Mouse (Mus musculus): ENCODE results near the gene Trim61.
"Not testable (repeated sequence)": the region's sequence is repeated elsewhere in the genome, so short reads cannot be mapped to it uniquely, and the experiment has no call there.

Trim61 gene

DNA sequence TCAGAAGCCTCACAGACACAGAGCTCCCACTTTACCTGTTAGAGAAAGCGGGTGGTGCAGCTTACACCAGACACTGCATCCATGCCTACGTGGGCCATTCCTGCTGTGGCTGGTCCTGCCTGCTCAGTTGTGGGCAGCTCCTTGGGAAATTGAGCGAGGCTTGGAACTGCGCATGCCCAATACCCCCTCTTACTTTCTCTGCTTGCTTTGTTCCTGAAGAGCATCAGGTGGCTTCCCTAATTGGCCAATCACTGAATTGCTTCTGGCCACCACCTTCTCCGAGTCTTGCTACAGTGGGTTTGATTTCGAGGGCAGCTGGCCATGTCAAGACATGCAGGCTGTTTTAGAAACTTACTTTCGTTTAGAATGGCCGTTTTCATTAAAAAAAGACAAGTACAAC, at the start of gene Trim61, which contains the start of gene Trim60:
Gene Trim61 (minus strand): TSS at position 101 of the 400 bp plus-strand sequence.
Gene Trim60 (minus strand): TSS at position 162 of the 400 bp plus-strand sequence.
- DNase-seq (ENCODE audit: low spot score) = no peak

DNA sequence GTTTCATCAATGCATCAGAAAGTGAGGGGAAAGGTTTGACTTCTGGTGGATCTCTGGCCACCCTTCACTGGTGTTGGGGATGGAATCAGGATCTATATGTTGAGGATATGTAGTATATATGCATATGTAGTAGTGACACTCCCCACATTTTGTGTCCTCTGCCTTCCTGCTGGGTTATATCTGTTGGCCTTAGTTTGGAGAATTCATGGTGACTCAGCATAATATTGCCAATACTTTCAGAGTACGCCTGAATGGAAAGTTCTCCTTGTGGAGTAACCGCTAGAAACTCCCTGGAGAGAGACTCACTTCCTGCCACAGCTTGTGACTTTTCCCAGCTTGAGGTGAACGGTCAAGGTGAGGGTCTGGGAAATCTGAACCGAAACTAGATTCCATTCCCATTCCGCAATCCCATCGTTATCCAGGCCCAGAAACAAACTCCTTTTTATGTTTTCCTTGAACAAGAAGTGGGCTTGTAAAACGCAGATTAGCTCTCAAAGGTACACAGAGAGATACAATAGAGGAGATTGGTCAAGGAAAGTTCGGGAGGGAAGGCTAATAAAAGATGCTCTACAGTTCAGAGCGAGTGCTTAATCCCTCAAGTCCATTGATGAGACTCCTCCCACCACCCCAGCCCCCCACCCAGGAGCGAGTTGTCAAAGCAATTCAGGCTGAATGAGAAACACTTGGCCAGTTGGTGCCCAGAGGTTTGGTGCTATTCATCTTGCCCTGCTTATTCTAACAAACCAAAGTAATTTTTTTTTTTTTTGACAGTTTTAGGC, 49.6 kb upstream of the Trim61 start:
- DNase-seq (ENCODE audit: low spot score) = no peak

DNA sequence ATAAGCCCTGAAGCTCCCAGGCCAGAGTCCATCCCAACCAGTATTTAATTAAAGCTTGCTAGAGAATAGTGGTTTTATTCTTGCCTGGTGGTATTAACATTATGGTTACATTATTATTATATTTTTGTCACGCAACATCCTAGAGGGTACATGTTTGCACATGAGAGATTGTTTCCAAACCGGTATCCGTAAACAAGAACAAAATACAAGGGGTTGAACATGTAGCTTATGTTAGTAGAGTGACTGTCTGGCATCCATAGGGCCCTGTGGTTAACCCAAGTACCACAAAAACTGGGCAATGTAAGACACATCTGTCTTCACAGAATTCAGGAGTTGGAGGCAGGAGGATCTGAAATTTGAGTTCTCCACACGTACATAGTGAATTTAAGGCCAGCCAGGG, 48.7 kb upstream of the Trim61 start:
- DNase-seq (ENCODE audit: low spot score) = no peak

DNA sequence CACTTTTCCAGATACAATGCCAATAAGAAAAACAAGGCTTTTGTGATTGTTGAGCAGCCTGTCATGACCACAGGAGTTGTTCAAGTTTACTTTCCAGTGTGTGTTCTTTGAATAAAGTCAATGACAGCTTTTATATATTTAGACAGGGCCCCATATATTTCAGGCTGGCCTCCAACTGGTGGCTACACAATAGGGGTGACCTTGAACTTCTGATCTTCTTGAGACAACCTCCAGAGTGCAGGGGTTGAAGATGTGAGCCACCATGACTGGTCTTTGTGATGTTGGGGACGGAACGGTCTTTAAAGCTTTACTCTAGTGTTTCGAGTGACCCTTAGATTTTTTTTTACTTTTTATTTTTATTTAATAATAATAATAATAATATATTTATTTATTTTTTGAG, 47.3 kb upstream of the Trim61 start:
- DNase-seq (ENCODE audit: low spot score) = no peak

DNA sequence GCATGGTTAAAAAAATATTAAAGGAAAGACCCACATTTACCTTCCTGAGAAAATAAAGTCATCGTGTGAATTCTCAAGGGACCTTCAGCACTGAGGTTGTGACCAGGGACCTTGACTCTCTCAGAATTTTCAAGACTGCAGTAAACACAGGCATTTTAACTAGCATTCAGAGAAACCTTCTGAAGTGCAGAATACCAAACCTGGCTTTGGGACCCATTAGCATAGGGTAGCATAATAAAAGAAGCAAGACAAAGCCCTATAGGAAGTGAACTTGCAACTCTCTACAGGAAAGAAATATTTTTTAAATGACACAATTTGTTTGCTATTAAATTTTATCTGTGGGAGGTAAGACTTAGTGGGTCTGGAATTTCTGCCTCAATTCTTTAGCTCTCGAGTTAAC, 45.7 kb upstream of the Trim61 start:
- DNase-seq (ENCODE audit: low spot score) = no peak

DNA sequence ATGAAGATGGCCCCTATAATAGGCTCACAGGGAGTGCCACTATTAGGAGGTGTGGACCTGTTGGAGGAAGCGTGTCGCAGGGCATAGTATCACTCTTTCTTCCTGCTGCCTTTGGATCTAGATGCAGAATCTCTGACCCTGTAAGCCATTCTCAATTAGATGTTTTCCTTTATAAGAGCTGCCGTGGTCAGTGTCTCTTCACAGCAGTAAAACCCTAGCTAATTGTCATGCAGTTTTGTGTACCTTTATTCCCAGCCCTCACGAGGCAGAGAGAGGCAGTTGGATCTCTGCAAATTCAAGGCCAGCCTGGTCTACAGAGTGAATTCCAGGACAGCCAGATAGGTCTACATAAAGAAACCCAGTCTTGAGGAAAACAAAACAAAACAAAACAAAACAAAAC, 43.9 kb upstream of the Trim61 start:
- no peak for DNase-seq (ENCODE audit: low spot score)

DNA sequence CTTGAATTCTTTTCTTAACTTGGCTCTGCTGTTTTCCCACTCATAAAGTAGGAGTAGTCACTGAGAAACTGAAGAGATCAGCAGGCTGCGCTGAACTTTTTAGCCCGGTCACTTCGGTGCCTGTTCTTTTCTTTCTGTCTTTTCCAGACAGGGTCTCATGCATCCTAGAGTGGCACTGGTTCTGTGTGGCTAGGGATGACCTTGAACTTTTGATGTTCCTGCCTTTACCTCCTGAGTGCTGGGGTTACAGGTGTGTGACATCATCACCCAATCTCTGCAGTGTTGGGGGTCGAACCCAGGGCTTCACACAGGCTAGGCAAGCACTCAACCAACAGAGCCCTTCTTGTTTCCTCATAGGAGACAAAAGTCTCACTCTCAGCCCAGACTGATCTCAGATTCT, 38.4 kb upstream of the Trim61 start:
- DNase-seq (ENCODE audit: low spot score) = no peak

DNA sequence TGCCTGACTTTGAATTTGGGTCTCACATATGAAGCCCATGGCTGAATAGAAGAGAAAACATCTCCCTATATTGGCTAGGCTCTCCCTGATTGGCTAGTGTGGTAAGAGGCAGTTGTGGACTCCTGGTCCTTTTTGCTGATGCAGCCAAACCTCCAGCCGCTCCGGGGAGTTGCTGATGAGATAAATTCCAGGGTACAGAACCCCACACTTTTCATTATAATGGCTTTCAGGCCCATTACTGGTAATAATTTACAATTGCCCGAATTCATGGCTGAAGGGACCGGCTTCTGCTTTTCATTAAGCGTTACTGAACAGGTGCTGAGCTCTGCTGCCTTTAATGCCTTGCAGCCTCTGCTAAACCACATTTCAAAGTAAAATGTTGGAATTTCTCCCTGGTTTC, 35.6 kb upstream of the Trim61 start:
- DNase-seq (ENCODE audit: low spot score) = no peak

DNA sequence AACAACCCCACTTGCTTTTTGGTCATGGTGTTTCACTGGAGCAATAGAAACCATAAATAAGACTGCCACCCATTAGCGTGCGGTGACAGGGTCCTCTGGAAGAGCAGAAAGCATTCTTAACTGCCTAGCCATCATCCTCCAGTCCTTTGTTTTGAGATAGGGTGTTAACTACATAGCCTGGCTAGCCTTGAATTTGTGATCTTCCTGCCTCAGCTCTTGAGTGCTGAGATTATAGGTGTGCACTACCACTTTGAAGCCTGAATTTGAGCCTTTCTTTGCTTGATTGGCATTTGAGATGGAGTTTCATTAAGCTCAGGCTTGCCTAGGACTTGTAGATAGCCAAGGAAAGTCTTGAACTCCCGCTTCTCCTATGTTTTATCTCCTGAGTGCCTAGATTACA, 35.2 kb upstream of the Trim61 start:
- DNase-seq (ENCODE audit: low spot score) = no peak

DNA sequence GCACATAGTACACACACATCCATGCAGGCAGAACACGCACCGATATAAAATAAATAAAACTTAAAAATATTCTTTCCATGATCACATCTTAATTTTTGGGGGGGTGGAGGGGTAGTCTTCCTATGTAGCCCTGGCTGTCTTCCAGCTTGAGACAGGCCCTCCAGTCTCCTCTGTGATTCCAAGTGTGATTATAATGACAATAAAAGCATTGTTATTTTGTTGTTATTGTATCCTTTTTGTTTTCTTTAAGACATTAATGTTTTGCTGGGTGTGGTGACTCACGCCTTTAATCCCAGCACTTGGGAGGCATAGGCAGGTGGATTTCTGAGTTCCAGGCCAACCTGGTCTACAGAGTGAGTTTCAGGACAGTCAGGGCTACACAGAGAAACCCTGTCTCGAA, 29.5 kb upstream of the Trim61 start:
- DNase-seq (ENCODE audit: low spot score) = no peak

DNA sequence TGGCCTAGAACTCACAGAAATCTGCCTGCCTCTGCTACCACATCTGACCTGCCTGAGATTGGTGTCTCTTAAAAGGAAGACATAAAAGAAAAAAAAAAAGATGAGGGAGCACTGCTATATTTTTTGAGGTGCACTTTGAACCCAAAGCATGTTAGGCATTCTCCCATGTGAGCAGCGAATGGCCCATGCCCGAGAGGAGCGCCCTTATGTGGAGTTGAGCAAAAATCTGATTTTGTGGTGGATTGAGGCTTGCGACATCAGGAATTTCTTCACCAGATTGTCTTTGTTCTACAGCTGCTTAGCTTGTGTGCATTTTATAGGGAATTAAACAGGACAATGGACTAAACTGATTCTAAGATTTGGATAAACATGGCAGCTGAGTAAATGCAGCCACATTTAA, 28.9 kb upstream of the Trim61 start:
- peak; percentile 5 for DNase-seq (ENCODE audit: low spot score)

DNA sequence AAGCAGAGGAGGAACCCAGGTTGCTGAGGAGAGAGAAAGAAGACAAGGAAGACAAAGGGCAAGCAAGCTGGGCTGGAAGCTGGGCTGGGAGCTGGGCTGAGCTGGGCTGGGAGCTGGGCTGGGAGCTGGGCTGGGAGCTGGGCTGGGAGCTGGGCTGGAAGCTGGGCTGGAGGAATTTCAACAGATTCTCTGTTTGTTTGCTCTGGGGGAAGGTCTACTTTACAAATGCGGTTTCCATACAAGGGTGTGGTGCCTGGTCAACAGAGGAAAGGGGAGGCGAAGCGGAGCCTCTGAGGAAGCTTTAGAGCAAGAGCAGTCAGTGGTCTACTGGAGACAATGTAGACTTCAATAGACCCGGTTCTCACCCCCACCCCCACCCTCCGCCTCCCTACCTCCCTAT, 28.2 kb upstream of the Trim61 start:
- no peak for DNase-seq (ENCODE audit: low spot score)

DNA sequence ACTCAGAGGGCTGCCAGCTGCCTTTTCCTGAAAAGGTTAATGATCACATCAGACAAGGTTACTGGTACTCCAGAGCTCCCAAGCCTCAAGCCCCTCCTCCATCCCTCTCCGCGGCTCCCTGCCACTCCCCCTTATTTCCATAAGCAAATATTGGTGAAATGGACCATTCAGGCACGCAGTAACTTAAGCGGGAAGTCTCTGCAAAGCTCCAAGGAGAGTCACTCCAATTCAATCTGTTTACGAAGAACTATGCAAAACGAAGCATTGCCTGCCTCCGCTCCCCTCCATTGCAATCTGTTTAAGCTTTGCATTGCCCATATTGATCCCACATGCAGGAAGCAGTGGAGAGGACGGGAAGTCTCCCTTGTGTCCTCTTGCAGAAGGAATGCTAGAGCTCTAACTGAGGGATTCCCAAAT, 18.8 kb upstream of the Trim61 start, which contains the start of gene Apela:
Gene Apela (minus strand): TSS at position 220 of the 417 bp plus-strand sequence.
- DNase-seq (ENCODE audit: low spot score) = no peak

DNA sequence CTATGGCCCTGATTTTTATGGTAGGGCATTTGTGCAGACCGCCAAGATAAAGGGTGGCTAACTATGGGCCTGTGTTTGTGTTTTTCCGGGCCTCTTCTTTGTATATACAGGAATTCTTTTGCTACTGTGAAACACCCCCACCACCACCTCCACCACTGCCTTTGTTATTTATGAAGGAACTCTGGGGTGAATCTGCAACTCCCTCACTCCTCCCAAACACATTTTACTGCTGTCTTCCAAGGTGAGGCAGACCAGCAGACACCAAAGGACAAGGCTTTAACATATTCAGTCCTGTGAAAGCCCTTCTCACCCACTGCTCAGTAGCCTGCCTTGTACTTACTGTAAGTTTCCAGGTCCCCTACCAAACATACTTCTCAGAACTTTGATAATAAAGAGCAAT, 15.8 kb upstream of the Trim61 start:
- DNase-seq (ENCODE audit: low spot score) = no peak

DNA sequence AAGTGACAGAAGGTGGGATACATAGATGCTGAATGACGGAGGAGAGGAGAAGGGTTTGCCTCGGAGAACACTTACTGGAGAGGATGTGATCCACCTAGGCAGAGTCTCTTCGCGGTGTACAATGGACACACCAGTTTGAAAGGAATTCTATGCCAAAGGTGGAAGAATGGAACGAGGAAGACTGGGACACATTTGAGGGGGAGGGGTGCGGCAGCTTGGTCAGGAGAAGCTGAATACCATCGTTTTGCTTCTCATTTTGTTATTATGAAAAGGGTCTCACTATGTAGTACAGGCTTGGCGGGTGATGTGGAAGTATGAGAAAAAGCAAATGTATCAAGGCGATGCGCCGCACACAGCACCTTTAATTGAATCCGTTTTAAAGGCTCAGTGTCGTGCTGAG, 14.7 kb upstream of the Trim61 start:
- DNase-seq (ENCODE audit: low spot score) = no peak

DNA sequence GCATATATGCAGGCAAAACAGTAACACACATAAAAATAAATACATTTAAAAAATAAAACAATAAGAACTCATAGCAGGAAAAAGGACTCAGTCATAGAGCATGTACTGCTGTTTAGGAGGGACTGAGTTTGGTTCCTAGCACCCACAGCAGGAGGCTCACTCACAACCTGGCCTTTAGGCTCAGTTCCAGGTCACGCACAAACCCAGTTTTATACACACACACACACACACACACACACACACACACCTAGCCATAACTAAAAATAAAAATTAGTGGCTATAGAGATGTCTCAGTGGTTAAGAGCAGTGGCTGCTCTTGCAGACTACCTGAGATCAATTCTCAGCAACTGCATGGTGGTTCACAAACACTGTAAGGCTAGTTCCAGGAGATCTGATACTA, 13.8 kb upstream of the Trim61 start:
- DNase-seq (ENCODE audit: low spot score) = no peak

DNA sequence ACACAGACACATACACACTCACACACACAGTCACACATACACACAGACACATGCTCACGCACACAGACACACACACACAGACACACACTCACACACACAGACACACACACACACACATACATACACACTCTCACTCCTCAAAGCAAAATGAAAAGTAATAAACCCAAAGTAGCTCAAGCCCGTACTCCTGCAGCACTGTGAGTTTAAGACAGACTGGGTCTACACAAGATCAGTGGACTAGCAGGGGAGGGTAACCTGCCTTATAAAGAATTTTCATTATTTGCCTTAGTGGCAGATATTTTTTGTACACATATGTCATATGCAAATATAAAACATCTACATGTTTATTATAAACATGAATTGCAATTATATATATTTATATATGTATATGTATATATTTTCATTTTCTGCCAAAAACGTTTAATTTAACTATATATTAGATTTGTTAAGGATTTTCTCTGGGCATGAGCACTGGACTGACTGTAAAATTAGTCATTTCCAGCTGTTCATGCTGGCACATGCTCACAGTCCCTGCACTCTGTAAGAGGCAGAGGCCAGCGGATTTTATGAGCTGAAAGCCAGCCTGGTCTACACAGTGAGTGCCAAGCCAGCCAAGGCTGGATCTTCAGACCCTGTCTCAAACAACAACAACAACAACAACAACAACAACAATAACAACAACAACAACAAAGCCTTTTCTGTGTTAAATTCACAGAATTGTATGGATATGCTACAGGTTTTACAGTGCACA, 12.6 kb upstream of the Trim61 start:
- no peak for DNase-seq (ENCODE audit: low spot score)

DNA sequence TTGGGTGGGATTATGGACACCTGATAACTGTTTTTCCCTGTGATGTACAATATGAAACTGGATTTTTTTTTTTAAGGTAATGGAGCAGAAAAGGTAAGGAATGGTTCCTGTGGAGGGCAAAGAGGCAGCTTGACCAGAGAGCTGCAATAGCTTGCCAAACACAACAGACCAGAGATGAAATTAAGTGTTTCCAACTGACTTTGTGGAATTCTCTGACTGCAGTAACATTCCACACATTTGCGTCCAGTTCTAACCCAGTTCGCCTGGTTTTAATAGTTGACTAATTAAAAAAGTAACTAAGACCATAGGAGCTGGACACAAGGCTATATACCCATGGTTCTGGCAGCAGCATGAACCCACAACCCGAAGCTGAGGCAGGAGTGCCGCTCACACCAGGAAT, 11.5 kb upstream of the Trim61 start:
- no peak for DNase-seq (ENCODE audit: low spot score)

DNA sequence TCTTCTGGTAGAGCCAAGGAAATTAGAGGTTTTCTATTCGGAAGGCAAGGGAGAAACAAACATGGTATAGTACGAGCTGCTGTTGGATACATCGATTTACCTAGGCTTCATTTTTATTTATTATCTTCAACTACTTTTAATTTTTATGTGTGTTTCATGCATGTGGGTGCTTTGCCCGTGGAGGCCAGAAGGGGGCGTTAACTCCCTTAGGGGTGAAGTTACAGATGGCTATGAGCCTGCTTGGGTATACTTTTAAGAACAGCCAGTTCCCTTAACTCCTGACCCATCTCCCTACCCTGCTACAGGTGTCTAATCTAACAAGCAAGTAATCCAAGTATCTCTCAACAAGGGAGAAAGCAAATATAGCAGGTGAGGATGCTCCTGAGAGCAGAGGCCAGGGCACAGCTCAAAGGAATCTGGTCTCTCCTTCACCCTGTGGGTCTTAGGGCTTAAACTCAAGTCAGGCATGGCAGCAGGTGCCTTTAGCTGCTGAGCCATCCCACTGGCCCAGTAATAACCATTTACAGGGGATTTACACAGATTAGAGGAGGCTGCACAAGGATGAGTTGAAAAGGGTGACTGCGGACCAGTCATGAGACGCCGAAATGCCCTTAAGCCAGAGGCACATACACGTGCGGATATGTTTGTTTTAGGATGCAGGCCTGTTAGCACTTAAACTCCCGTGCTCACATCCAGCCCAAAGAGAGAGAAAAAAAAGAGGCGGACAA, 10.8 kb upstream of the Trim61 start:
- no peak for DNase-seq (ENCODE audit: low spot score)

DNA sequence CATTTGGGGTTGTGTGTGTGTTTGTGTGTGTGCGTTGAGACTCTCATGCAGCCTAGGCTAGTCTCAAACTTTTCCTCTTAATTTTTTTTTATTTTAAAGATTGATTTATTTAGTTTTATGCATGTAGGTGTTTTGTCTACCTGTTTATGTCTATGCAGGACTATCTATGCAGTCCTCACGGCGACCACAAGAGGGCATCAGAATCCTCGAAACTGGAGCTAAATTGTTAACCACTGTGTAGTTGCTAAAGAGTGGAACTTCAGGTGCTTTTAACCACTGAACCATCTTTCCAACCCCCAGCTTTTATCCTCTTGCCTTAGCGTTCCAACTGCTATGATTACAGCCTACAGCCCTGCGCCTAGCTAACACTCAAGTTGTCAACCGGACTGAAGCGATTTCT, 4.2 kb upstream of the Trim61 start:
- peak; percentile 30 for DNase-seq (ENCODE audit: low spot score)

DNA sequence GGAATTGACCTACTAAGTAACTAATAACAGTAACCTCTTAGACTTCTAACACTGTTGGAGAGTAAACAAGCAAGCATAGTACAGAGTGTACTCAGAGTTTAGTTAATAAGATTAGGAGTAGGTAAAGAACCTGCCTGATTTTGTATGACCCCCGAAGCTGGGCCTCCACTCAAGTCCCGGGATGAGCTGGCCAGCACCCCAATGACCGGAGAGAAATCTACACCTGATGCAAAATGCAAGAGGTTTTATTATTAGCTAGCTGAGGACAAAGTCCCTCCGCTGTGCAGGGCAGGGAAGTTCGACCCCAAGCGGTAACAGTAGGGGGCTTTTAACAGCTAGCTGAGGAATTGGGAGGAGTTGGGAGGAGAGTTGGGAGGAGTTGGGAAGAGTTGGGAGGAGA, 10.7 kb downstream of the Trim61 start:
- DNase-seq (ENCODE audit: low spot score) = not testable (repeated sequence)

DNA sequence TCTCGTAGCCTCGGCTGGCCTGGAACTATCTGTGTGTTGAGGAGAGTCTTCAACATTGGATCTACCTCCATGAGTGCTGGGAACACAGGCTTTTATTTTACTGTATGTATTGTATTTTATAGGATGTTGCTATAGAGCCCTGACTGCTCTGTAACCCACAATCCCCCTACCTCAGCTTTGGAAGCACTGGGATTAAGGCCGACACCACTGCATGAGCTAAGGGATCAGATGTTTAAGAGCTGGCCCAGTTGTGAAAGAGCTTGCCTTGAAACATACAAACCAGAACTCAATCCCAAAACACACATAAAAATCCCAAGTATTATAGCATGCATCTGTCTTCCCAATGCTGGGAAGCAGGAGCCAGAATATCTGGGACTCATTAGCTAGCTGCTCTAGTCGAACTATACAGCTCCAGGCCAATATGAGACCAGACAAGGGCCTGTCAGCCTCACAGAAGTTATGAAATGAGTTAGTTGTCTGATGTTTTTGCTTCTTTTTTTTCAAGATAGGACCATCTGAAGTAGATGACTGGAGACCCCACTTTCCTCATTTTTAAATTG, 19.4 kb downstream of the Trim61 start:
- no peak for DNase-seq (ENCODE audit: low spot score)
